Mouse (Mus musculus): ENCODE data around the gene Acvr1c.

Gene Acvr1c

GRCm38 (mm10) chr2:58289331-58289730 is 68.4 kb downstream of the Acvr1c start:
- DNase-seq (ENCODE audit: low read depth, low spot score): no peak

GRCm38 (mm10) chr2:58282259-58282910 is 75.3 kb downstream of the Acvr1c start:
- DNase-seq (ENCODE audit: low read depth, low spot score): peak; percentile 43

DNA sequence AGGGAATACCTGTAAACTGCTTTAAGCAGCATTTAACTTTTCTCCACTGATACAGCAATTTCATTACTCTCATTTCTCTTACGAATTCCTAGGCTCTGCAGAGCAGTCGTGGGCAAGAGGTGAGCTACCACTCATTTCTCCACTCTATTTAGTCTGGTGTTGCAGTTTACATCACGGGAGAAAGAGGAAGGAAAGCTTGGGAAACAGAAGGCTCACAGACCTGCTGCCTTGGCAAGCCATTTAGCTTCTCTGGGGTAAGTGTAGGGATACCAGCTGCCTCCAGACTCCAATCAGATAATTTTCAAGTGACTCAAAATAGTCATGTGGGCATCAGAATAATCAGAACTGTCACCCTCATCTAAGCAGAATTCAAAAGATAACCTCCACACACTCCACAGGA is 76.6 kb downstream of the Acvr1c start:
- DNase-seq (ENCODE audit: low read depth, low spot score): no peak

DNA sequence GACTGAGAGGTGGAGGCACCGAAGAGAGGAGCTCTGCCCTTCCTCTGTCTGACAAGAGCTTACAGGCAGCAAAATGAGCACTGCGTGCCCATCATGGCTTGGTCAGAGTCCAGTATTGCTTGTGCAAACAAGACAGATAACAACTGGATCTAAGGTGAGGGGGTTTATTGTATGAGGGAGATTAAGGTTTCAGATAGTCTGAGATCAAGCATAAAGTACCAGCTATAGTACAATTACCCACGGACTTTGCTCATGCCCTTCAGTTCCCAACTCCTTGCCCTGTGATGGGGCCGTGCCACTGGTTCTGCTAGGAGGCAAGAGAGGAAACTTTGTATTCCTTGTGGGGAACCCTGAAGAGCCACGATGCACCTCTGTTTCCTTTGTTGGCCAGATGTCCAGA is 78.5 kb downstream of the Acvr1c start:
- no peak for DNase-seq (ENCODE audit: low read depth, low spot score)

DNA sequence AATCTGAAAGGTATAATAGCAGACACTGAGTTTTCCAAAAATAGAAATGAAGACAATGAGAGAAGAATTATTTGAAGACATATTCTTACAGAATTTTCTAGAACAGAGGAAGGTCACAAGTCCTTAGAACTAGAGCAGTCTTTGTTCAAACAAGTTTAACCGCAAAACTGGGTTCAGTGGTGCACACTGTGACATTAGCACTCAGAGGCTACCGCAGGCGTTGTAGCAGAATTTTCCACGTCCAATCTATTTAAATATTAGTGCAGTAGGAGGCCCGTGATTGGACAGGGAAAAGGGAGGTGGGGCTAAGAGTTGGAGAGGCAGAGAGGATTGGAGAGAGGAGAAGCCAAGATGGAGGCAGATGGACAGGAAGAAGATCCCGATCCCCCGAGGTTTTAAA is 81.2 kb downstream of the Acvr1c start:
- no peak for DNase-seq (ENCODE audit: low read depth, low spot score)

DNA sequence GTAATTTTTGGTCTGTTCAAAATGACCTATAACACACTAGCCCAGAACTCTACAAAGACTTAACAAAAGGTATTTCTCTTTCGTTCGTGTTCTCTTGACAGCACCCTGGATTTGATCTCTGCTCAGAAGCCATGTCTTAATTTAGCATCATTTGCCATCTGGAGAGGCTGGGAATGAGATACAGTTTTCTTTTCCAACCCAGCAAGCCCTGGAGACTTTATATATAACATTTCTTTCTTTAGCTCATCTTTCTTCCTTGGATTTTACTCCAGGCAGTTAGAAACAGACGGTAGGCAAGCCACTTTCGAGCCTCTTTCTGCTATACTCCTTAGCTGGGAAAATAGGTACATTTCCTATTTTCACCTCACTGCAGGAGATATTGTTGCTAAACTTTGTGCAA is 117.1 kb downstream of the Acvr1c start:
- no peak for DNase-seq (ENCODE audit: low read depth, low spot score)

GRCm38 (mm10) chr2:58237487-58237886 is 120.2 kb downstream of the Acvr1c start:
- no peak for DNase-seq (ENCODE audit: low read depth, low spot score)

Data from embryo, embryonic 11.5 days (tissue).